Mouse (Mus musculus) activated CD4-positive, CD25-positive, alpha-beta regulatory T cell, adult 4 months (primary cell): Measurements from ENCODE around the gene Ctu2. TPM values are rescaled to one million over a fixed set of nuclear protein-coding genes. Genes with fewer than 3 reads are reported as not detected.

ENCODE experiments used
- ATAC-seq: one replicate; pipeline ENCODE4 v1.8.0; 2017
- polyA plus RNA-seq, 2 experiments: library from polyadenylated mRNA; unstranded; fragments of 100-300 nt; shearing (Covaris generic); gene quantifications; one replicate each; pipeline ENCODE4 v1.2.1; 2017

Gene Ctu2
- polyA plus RNA-seq, 2 experiments from 2014 or later = 11.0 to 14.6 TPM

GRCm38 (mm10) chr8:122451161-122451703, 24.7 kb upstream of the Ctu2 start:
- ATAC-seq = no peak

- no peak for ATAC-seq
Measured at GRCm38 (mm10) chr8:122452154-122452553, 23.8 kb upstream of the Ctu2 start.

GRCm38 (mm10) chr8:122454409-122454808, 21.5 kb upstream of the Ctu2 start:
- no peak for ATAC-seq

- no peak for ATAC-seq
Measured at GRCm38 (mm10) chr8:122457171-122457570, 18.8 kb upstream of the Ctu2 start.

GRCm38 (mm10) chr8:122459218-122459900, 16.6 kb upstream of the Ctu2 start:
- no peak for ATAC-seq

- ATAC-seq = peak; percentile 61
Measured at GRCm38 (mm10) chr8:122459990-122460389, 16.0 kb upstream of the Ctu2 start.

- peak; percentile 43 for ATAC-seq
Measured at GRCm38 (mm10) chr8:122460524-122461472, 15.1 kb upstream of the Ctu2 start, which contains the start of gene Snai3. Gene Snai3, minus strand, starts transcription at chr8:122460733.

- no peak for ATAC-seq
Measured at GRCm38 (mm10) chr8:122461473-122462148, 14.3 kb upstream of the Ctu2 start.

- ATAC-seq = no peak
Measured at GRCm38 (mm10) chr8:122462510-122462909, 13.4 kb upstream of the Ctu2 start.

GRCm38 (mm10) chr8:122463651-122464640, 12.0 kb upstream of the Ctu2 start:
- ATAC-seq = no peak

GRCm38 (mm10) chr8:122464985-122465384, 11.0 kb upstream of the Ctu2 start:
- ATAC-seq = no peak

GRCm38 (mm10) chr8:122467816-122468215, 8.1 kb upstream of the Ctu2 start:
- no peak for ATAC-seq

- no peak for ATAC-seq
Measured at GRCm38 (mm10) chr8:122469407-122469806, 6.5 kb upstream of the Ctu2 start.

GRCm38 (mm10) chr8:122469965-122470364, 6.0 kb upstream of the Ctu2 start:
- ATAC-seq = no peak

GRCm38 (mm10) chr8:122470691-122471090, 5.3 kb upstream of the Ctu2 start:
- no peak for ATAC-seq

GRCm38 (mm10) chr8:122473911-122474421, 2.0 kb upstream of the Ctu2 start:
- ATAC-seq = peak; percentile 49

- no peak for ATAC-seq
Measured at GRCm38 (mm10) chr8:122474951-122475560, 887 bp upstream of the Ctu2 start.

- ATAC-seq = no peak
Measured at GRCm38 (mm10) chr8:122482448-122482847, 6.5 kb downstream of the Ctu2 start.

- no peak for ATAC-seq
Measured at GRCm38 (mm10) chr8:122483877-122484276, 7.9 kb downstream of the Ctu2 start.

GRCm38 (mm10) chr8:122484831-122485230, 8.9 kb downstream of the Ctu2 start:
- no peak for ATAC-seq

GRCm38 (mm10) chr8:122488387-122488786, 12.4 kb downstream of the Ctu2 start:
- no peak for ATAC-seq
